Mouse (Mus musculus) right cerebral cortex, postnatal 36 days (tissue): ENCODE measurements at regions not wholly inside any gene's neighbourhood (a gene's known extent, or its start where the extent isn't known, plus 50 kb on each side); places are given as distances from the start of the nearest gene placed in this dataset.

Experiments used
- DNase-seq, 2 experiments: peaks; one replicate each; pipeline ENCODE4 v3.0.0; 2022; ENCODE audit warnings: low spot score in 2 of 2, mixed read lengths in 1 of 2

DNA sequence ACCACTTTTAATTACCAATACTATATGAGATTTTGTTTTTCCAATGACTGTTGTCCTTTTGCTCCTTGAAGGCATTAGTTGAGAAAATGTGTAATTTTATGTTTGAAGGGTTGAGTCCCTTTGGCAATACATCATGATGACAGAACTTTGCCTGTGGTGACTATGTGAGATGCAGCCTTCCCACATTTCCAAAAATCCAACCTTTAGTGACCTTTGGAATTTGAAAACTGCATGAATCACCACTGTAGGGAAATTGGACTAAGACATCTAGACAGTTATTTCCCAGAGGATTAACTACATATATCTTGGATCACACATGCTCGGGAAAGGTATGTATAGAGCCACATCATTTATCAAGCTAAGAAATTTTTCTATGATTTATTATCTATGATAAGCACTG lies 57.7 kb downstream of the Fbxo5 start:
- DNase-seq = no peak

DNA sequence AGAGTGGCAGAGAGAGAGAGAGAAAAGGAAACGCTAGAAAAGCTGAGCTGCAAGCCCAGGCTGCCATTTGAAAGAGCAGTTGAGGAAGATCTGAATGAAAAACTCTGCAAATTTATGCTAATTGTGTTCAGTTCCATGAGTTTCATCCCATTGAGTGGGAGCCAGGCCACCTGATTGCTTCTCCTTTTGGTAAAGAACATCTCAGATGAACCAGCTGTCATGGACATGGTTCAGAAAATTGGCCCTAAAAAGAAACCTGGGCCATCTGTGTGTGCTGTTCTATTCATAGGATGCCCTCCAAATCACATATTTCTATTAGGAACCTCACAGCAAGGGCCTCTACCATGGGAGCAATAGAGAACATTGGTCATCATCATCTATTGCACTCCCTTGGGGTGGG lies 70.3 kb downstream of the Fbxo5 start:
- peak; percentile 5 to 8 for DNase-seq

DNA sequence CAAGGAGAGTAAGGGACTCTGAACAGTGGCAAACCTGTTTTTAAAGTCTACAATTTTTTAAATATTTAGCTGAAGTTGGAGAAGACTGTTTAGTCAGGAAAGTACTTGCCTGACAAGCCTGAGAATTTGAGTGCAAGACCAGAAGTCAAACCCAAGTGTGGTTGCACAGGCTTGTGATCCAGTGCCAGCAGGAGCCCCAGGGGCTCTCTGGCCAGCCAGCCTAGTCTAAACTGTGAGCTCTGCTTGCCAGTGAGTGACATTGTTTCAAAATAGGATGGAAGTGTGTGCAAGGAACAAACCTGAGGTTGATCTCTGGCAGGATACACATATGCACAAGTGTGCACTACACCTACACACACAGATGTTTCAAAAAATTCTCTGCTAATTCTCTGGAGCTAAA lies 60.8 kb downstream of the Vip start:
- no peak for DNase-seq

DNA sequence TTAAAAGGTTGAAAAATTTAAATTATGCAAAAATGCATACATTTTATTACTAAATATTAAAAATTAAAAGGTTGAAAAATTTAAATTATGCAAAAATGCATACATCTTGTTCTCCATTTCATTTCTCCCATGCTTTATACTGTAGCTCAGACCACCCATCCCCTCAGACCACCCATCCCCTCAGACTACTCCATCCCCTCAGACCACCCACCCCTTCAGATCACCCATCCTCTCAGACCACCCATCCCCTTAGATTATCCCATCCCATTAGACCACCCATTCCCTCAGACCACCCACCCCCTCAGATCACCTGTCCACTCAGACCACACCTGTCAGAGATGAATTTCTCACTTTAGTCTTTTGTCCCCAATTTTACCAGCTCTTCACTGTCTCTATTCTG lies 58.4 kb downstream of the Vip start:
- DNase-seq = no peak
